Mouse (Mus musculus) frontal cortex, postnatal 25 days (tissue): ENCODE measurements around the gene Mllt3.

Source experiments
- DNase-seq, 2 experiments: peaks; one replicate each; pipeline ENCODE4 v3.0.0; 2022; ENCODE audit warnings: low spot score in 2 of 2

Mllt3 gene

GRCm38 (mm10) chr4:87774515-87774914 is 258.6 kb downstream of the Mllt3 start:
- no peak for DNase-seq

- DNase-seq: no peak
Measured at GRCm38 (mm10) chr4:87767711-87768561, 265.2 kb downstream of the Mllt3 start.

- DNase-seq: no peak
Measured at GRCm38 (mm10) chr4:87765729-87766128, 267.4 kb downstream of the Mllt3 start.

GRCm38 (mm10) chr4:87761075-87761474 is 272.1 kb downstream of the Mllt3 start:
- DNase-seq: no peak

GRCm38 (mm10) chr4:87760297-87760696 is 272.9 kb downstream of the Mllt3 start:
- DNase-seq: no peak

GRCm38 (mm10) chr4:87759625-87760024 is 273.5 kb downstream of the Mllt3 start:
- DNase-seq: no peak

- DNase-seq: no peak
Measured at GRCm38 (mm10) chr4:87759110-87759509, 274.1 kb downstream of the Mllt3 start.

GRCm38 (mm10) chr4:87751515-87751864 is 281.7 kb downstream of the Mllt3 start:
- DNase-seq: no peak

- no peak for DNase-seq
Measured at GRCm38 (mm10) chr4:87750856-87751514, 282.2 kb downstream of the Mllt3 start.

- no peak for DNase-seq
Measured at GRCm38 (mm10) chr4:87749532-87750234, 283.5 kb downstream of the Mllt3 start.

- DNase-seq: no peak
Measured at GRCm38 (mm10) chr4:87745016-87745645, 288.0 kb downstream of the Mllt3 start.

- DNase-seq: no peak
Measured at GRCm38 (mm10) chr4:87739524-87740128, 293.5 kb downstream of the Mllt3 start.

GRCm38 (mm10) chr4:87739104-87739503 is 294.1 kb downstream of the Mllt3 start:
- DNase-seq: no peak

GRCm38 (mm10) chr4:87737201-87737806 is 295.9 kb downstream of the Mllt3 start:
- no peak for DNase-seq

GRCm38 (mm10) chr4:87736779-87737178 is 296.4 kb downstream of the Mllt3 start:
- DNase-seq: no peak

- DNase-seq: no peak
Measured at GRCm38 (mm10) chr4:87731118-87731672, 302.0 kb downstream of the Mllt3 start.

- DNase-seq: no peak
Measured at GRCm38 (mm10) chr4:87728581-87728980, 304.6 kb downstream of the Mllt3 start.

- DNase-seq: no peak
Measured at GRCm38 (mm10) chr4:87723448-87723847, 309.7 kb downstream of the Mllt3 start.
